Mouse (Mus musculus): ENCODE results near the gene Nrm.

DNA sequence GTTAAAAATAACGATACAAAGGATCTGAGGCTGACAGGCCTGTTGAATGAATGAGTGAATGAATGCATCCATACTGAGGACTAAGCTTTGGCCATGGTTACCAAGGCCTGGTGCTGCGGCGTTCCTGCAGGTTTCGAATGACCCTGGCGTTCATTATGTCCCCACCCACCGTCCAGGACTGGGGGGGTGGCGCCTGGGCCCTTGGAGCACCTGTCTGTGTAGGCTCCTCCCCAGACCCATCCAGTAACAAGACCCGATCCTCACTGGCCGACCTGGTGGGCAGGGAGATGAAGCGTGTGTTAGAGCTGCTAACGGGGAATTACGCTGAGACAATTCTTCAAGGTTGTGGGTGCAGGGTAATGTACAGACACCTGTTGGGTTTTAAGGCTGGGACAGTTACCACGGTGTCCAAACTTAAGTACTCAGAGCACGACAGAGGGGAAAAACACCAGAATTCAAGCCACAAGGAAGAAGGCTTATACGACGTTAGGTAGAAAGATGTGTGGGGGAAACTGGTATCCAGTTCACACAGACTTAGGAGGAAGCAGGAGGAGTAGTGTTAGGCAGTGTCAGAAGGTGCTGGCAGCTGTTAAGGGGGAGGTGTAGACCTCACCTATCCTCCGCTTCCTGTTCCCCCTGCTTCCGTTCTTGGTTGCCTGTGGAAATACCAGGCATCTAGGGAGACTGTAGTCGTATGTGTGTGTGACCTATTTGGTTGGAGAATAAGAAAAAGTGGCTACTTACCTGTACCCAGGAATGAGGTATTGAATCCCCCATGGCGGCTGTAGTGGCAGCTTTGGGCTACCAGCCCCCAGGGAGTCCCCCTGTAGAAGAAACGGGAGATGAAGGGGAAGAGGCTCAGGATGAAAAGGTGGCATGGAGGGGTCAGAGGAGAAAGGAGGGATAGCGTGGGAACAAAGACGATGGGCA, 36.8 kb downstream of the Nrm start:
- TF ChIP-seq CTCF (IDR thresholded peaks at IDR 0.05) = no peak
- TF ChIP-seq POLR2A (IDR thresholded peaks at IDR 0.05; ENCODE audit: insufficient read depth, low read depth, low read length) = no peak
- no peak for TF ChIP-seq EP300 (IDR thresholded peaks at IDR 0.05; ENCODE audit: insufficient read depth, low read depth, low read length)

Measured in heart, adult 2 months (tissue).